Mouse (Mus musculus): Measurements from ENCODE around the gene Slc25a40. TPM values are rescaled to one million over a fixed set of nuclear protein-coding genes. Genes with fewer than 3 reads are reported as not detected.

Slc25a40 gene
- total and polyA plus RNA-seq, 2 experiments = 0.62 to 4.4 TPM

DNA sequence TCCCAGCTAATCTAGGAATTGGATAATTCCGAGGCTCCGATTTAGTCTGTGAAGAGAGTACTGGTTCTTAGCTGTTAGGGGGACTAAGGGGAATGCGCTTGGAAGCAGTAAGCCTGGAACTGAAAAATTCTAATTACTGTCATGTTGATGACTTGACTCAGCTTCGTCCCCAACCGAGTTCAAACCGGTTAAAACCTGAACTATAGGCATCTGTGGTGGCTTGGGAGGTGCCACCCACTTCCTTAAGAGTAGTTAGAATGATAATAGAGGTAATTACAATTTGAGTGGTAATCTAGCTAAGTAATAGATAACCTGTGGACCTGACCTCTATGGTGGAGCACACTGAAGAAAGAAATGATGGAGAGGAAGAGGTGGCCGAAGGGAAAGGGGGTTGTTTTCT lies 1.5 kb downstream of the Slc25a40 start:
- Histone ChIP-seq H3K27ac (replicated peaks; ENCODE audit: insufficient read depth, low read depth, low read length) (no peak overlapping the region), H3K9ac (ENCODE audit: low read depth, low read length) (no peak overlapping the region), H3K4me1 (ENCODE audit: control insufficient read depth, insufficient read depth, low read length) (no peaks in the 10 kb centered on the region), H3K4me3 (ENCODE audit: insufficient read depth, low read depth, low read length) (no peak overlapping the region), H3K79me2 (ENCODE audit: control insufficient read depth, insufficient read depth, low read length) (no peaks in the 10 kb centered on the region), H3K27me3 (ENCODE audit: control insufficient read depth, insufficient read depth, low read length) (no peaks in the 10 kb centered on the region), H3K36me3 (ENCODE audit: control insufficient read depth, insufficient read depth, low read length) (no peaks in the 10 kb centered on the region)
- WGBS = 62% methylated on average over 7 of the region's 7 CpGs
- TF ChIP-seq CTCF (IDR thresholded peaks at IDR 0.05; ENCODE audit: low read depth, low read length) (no peak), POLR2A (IDR thresholded peaks at IDR 0.05; ENCODE audit: extremely low read depth, insufficient read depth, low read length) (no peak)
- DNase-seq (ENCODE audit: extremely low read depth, low read depth, low spot score) = no peak

DNA sequence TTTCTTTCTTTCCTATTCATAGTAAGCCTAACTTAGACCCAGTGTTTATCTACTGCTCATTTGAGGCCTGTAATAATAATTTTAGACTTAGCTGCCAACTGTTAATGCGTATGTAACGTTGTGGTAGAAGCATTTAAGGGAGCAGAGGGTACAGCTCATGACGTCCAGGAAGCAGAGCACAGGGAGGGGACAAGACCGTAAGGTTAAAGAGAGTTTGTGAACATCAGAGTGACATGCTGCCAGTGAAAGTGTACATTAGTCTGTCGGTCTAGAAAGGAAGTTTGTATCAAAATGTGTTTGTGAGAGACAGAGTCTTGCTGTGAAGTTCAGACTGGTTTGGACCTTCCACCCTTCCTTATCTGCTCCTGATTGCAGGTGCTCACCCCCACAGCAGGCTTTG lies 3.2 kb downstream of the Slc25a40 start:
- Histone ChIP-seq H3K9ac (ENCODE audit: low read depth, low read length) (no peak overlapping the region), H3K79me2 (ENCODE audit: control insufficient read depth, insufficient read depth, low read length) (no peaks in the 10 kb centered on the region), H3K4me3 (ENCODE audit: insufficient read depth, low read depth, low read length) (no peak overlapping the region), H3K27me3 (ENCODE audit: control insufficient read depth, insufficient read depth, low read length) (no peaks in the 10 kb centered on the region), H3K27ac (replicated peaks; ENCODE audit: insufficient read depth, low read depth, low read length) (no peak overlapping the region), H3K36me3 (ENCODE audit: control insufficient read depth, insufficient read depth, low read length) (no peaks in the 10 kb centered on the region; the same call in 1 of the 2 replicates), H3K4me1 (ENCODE audit: control insufficient read depth, insufficient read depth, low read length) (no peaks in the 10 kb centered on the region)
- DNase-seq (ENCODE audit: extremely low read depth, low read depth, low spot score) = no peak
- 69% methylated on average over 5 of the region's 5 CpGs for WGBS
- no peak for TF ChIP-seq POLR2A (IDR thresholded peaks at IDR 0.05; ENCODE audit: extremely low read depth, insufficient read depth, low read length)
- no peak for TF ChIP-seq CTCF (IDR thresholded peaks at IDR 0.05; ENCODE audit: low read depth, low read length)

DNA sequence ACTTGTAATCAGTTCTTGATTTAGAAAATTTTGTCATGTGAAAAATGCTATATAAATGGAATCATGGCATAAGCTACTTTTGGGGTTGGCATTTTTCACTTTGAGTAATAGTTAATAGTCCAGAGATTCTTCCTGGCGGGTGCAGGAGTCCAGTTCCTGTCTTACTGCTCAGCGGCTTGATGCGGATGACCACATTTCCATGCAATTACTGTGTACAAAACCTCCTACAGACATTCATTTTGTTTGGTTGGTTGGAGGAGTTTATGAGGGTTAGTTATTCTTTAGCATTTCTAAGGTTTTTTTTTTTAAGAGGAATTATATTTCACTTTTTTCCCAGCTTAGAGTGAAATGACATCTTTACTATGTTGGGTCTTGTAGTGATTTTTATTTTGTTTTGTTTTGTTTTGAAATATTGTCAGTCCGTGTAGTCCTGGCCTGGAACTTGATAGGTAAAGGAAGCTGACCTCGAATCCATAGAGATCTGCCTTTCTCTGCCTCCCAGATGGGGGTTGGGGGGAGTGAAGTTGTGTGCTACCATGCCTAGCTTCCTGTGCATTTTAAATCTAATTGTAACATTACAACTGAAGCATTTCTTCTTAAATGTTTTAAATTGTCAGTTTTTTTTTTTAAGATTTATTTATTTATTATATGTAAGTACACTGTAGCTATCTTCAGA lies 15.0 kb downstream of the Slc25a40 start:
- 92% methylated on average over 5 of the region's 5 CpGs for WGBS
- Histone ChIP-seq H3K36me3 (ENCODE audit: control insufficient read depth, insufficient read depth, low read length) (peaks cover 3% of the 10 kb centered on the region; the same call in 1 of the 2 replicates), H3K4me3 (ENCODE audit: insufficient read depth, low read depth, low read length) (no peak overlapping the region), H3K27ac (replicated peaks; ENCODE audit: insufficient read depth, low read depth, low read length) (no peak overlapping the region), H3K9ac (ENCODE audit: low read depth, low read length) (no peak overlapping the region), H3K27me3 (ENCODE audit: control insufficient read depth, insufficient read depth, low read length) (no peaks in the 10 kb centered on the region), H3K79me2 (ENCODE audit: control insufficient read depth, insufficient read depth, low read length) (no peaks in the 10 kb centered on the region), H3K4me1 (ENCODE audit: control insufficient read depth, insufficient read depth, low read length) (no peaks in the 10 kb centered on the region)
- TF ChIP-seq POLR2A (IDR thresholded peaks at IDR 0.05; ENCODE audit: extremely low read depth, insufficient read depth, low read length) = no peak
- TF ChIP-seq CTCF (IDR thresholded peaks at IDR 0.05; ENCODE audit: low read depth, low read length) = no peak
- DNase-seq (ENCODE audit: extremely low read depth, low read depth, low spot score) = no peak

DNA sequence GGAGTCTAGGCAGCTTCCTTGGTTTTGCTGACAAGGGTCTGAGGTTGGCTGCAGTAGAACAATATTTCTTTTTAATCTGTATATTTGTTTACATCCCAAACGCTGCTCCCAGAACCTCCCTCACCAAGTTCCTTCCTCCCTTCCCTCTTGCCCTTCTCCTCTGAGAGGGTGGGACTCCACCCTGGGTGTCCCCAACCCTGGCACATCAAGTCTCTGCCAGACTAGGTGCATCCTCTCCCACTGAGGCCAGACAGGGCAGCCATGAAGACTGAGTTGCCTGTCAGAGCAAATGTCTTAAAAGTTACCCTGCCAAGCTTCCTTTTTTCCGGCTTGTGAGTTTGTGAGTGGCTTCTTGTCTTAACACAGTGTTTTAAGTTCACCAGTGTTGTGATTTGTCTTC lies 16.4 kb downstream of the Slc25a40 start:
- H3K36me3 ChIP-seq (ENCODE audit: control insufficient read depth, insufficient read depth, low read length) = peaks cover 6% of the 10 kb centered on the region; the same call in 1 of the 2 replicates
- no peak overlapping the region for H3K4me3 ChIP-seq (ENCODE audit: insufficient read depth, low read depth, low read length)
- no peaks in the 10 kb centered on the region for H3K27me3 ChIP-seq (ENCODE audit: control insufficient read depth, insufficient read depth, low read length)
- no peaks in the 10 kb centered on the region for H3K4me1 ChIP-seq (ENCODE audit: control insufficient read depth, insufficient read depth, low read length)
- H3K79me2 ChIP-seq (ENCODE audit: control insufficient read depth, insufficient read depth, low read length) = no peaks in the 10 kb centered on the region
- H3K9ac ChIP-seq (ENCODE audit: low read depth, low read length) = no peak overlapping the region
- DNase-seq (ENCODE audit: extremely low read depth, low read depth, low spot score) = no peak
- 81% methylated on average over 2 of the region's 2 CpGs for WGBS
- TF ChIP-seq POLR2A (IDR thresholded peaks at IDR 0.05; ENCODE audit: extremely low read depth, insufficient read depth, low read length) (no peak), CTCF (IDR thresholded peaks at IDR 0.05; ENCODE audit: low read depth, low read length) (no peak)
- H3K27ac ChIP-seq (replicated peaks; ENCODE audit: insufficient read depth, low read depth, low read length) = no peak overlapping the region

DNA sequence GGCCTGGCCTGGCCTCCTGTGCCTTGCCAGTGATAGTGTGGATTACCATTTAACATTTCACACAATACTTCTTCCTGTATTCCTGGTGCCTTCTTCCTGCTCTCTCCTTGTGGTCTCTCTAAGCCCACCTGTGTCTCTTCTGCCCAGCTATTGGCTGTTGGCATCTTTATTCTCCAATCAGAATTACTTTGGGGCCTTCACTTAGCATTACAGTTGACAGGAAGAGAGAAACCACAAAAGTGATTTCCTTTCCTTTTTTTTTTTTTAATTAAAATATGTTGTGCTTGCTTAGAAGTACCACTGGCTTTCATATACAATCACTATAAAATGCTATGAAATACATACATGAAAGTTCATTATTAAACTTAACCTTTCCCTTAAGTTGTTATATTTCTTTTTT lies 32.9 kb downstream of the Slc25a40 start:
- Histone ChIP-seq H3K4me3 (ENCODE audit: insufficient read depth, low read depth, low read length) (no peak overlapping the region), H3K27ac (replicated peaks; ENCODE audit: insufficient read depth, low read depth, low read length) (no peak overlapping the region), H3K9ac (ENCODE audit: low read depth, low read length) (no peak overlapping the region), H3K4me1 (ENCODE audit: control insufficient read depth, insufficient read depth, low read length) (no peaks in the 10 kb centered on the region), H3K79me2 (ENCODE audit: control insufficient read depth, insufficient read depth, low read length) (no peaks in the 10 kb centered on the region), H3K27me3 (ENCODE audit: control insufficient read depth, insufficient read depth, low read length) (no peaks in the 10 kb centered on the region), H3K36me3 (ENCODE audit: control insufficient read depth, insufficient read depth, low read length) (peaks cover 2% of the 10 kb centered on the region; the same call in 1 of the 2 replicates)
- DNase-seq (ENCODE audit: extremely low read depth, low read depth, low spot score) = no peak
- TF ChIP-seq CTCF (IDR thresholded peaks at IDR 0.05; ENCODE audit: low read depth, low read length) (no peak), POLR2A (IDR thresholded peaks at IDR 0.05; ENCODE audit: extremely low read depth, insufficient read depth, low read length) (no peak)

DNA sequence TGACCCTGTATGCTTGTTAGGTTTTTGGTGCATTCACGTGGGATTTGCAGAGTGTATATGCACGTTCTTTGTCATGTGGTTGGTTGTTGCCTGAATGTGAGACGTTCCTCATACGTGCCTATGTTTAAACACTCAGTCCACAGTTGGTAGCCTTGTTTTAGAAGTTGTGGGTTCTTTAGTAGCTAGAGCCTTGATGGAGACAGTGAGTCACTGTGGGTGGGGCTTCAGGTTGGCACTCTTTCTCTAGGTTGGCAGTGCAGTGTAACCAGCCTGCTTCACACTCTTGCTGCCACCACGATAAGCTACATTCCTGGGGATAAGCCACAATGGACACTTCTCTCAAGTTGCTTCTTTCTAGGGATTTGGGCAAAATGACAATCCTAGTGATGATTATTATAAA lies 33.9 kb downstream of the Slc25a40 start:
- no peak for DNase-seq (ENCODE audit: extremely low read depth, low read depth, low spot score)
- no peaks in the 10 kb centered on the region for H3K79me2 ChIP-seq (ENCODE audit: control insufficient read depth, insufficient read depth, low read length)

More for the DNA sequence above, 33.9 kb downstream of the Slc25a40 start:
- 88% methylated on average over 5 of the region's 5 CpGs for WGBS
- Histone ChIP-seq H3K4me3 (ENCODE audit: insufficient read depth, low read depth, low read length) (no peak overlapping the region), H3K9ac (ENCODE audit: low read depth, low read length) (no peak overlapping the region), H3K36me3 (ENCODE audit: control insufficient read depth, insufficient read depth, low read length) (peaks cover 2% of the 10 kb centered on the region; the same call in 1 of the 2 replicates), H3K4me1 (ENCODE audit: control insufficient read depth, insufficient read depth, low read length) (no peaks in the 10 kb centered on the region), H3K27me3 (ENCODE audit: control insufficient read depth, insufficient read depth, low read length) (no peaks in the 10 kb centered on the region), H3K27ac (replicated peaks; ENCODE audit: insufficient read depth, low read depth, low read length) (no peak overlapping the region)
- TF ChIP-seq POLR2A (IDR thresholded peaks at IDR 0.05; ENCODE audit: extremely low read depth, insufficient read depth, low read length) = no peak
- no peak for TF ChIP-seq CTCF (IDR thresholded peaks at IDR 0.05; ENCODE audit: low read depth, low read length)
